Mouse (Mus musculus): ENCODE measurements around the gene Acta1. TPM values are rescaled to one million over a fixed set of nuclear protein-coding genes. Genes with fewer than 3 reads are reported as not detected.
A peak's percentile ranks its signal among the peaks of the same experiment; 100 is the strongest.

Gene Acta1
- polyA plus RNA-seq, 1 experiment = 10.8 TPM

DNA sequence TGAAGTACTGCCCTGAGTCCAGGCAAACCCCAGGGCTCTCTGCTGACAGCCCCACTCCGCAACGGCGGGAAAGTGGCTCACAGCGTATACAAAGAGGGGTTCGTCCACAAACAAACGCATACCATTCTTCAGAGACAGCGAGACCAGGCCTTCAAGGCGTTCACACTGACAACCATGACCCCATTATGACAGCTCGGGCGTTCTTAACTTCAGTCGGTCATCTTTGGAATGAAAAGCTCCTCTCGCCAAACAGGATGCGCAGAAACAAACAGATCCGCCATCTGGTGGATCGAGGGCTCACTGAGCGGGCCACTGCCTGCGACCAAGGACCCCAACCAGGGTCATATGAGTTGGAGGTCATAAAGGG lies 36.0 kb downstream of the Acta1 start:
- no peak for TF ChIP-seq CTCF (IDR thresholded peaks at IDR 0.05; ENCODE audit: extremely low read depth, insufficient read length, insufficient replicate concordance, low read depth, low read length)
- TF ChIP-seq POLR2A (IDR thresholded peaks at IDR 0.05; ENCODE audit: low read depth, low read length) = no peak
- Histone ChIP-seq H3K27ac (ENCODE audit: insufficient read depth, low read depth, low read length) (no peak overlapping the region), H3K4me3 (ENCODE audit: low read depth, low read length) (peak overlapping the region; percentile 72), H3K4me1 (ENCODE audit: control insufficient read depth, insufficient read depth, insufficient read length, low read length) (no peaks in the 10 kb centered on the region; the same call in 1 of the 2 replicates), H3K27me3 (ENCODE audit: control insufficient read depth, insufficient read depth, low read length) (0 out of 2 replicates have a peak, but pooled peaks cover 1% of the 10 kb centered on the region), H3K36me3 (ENCODE audit: control insufficient read depth, insufficient read depth, low read length) (no peaks in the 10 kb centered on the region)
- under 1% methylated on average over 17 of the region's 17 CpGs for WGBS

DNA sequence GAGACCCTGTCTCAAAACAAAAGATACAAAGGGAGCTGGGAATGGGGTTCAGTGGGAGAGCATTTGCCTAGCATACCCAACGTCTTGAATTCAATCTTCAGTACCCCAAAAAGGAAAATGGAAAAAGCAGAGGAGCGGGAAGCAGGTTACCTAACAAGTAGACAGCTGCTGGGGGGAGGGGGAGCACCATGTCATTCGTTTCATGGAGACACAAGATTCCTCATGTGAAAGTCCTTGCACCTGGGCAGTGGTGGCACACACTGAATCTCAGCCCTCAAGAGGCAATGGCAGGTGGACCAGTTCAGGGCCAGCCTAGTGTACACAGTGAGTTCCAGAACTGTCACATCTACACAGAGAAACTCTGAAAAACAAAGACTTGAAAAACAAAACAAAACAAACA lies 37.2 kb downstream of the Acta1 start:
- Histone ChIP-seq H3K4me3 (ENCODE audit: low read depth, low read length) (no peak overlapping the region), H3K4me1 (ENCODE audit: control insufficient read depth, insufficient read depth, insufficient read length, low read length) (no peaks in the 10 kb centered on the region; the same call in 1 of the 2 replicates), H3K27me3 (ENCODE audit: control insufficient read depth, insufficient read depth, low read length) (no peaks in the 10 kb centered on the region), H3K36me3 (ENCODE audit: control insufficient read depth, insufficient read depth, low read length) (no peaks in the 10 kb centered on the region), H3K27ac (ENCODE audit: insufficient read depth, low read depth, low read length) (no peak overlapping the region)
- 86% methylated on average over 3 of the region's 3 CpGs for WGBS
- TF ChIP-seq POLR2A (IDR thresholded peaks at IDR 0.05; ENCODE audit: low read depth, low read length) (no peak), CTCF (IDR thresholded peaks at IDR 0.05; ENCODE audit: extremely low read depth, insufficient read length, insufficient replicate concordance, low read depth, low read length) (no peak)

DNA sequence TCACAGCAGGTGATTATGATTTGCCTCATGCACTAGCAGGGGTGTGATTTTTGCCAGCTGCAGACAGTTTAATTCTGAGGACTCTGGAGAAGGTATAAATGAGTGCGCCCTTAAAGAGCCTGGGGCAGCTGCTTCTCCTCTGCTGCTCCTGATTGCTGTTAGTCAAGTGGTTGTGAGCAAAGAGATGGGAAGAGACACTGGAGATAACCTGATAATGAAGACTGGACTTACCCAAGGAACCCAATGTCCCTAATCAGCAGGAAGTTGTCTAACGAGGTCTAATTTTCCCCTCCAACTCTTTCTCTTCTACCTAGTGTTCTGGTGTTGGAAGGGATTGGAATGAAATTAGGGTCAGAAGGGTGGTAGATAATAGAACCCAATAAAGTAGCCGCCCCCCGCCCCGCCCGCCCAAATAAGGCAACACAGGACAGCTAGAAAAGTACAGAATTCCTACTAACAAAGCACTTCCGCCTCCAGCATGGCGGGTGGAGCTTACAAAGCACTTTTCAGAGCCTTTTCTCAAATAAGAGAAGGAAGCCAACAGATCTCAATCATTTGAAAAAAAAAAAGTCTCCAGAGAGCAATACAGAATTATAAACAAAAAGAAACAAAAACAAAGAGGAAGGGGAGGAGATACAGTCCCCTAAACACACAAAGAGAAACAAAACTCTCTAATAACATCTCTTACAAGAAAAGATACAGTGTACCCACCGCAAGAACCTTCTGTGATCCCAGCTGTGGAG lies 39.6 kb downstream of the Acta1 start:
- TF ChIP-seq POLR2A (IDR thresholded peaks at IDR 0.05; ENCODE audit: low read depth, low read length) (no peak), CTCF (IDR thresholded peaks at IDR 0.05; ENCODE audit: extremely low read depth, insufficient read length, insufficient replicate concordance, low read depth, low read length) (no peak)
- H3K4me3 ChIP-seq (ENCODE audit: low read depth, low read length) = no peak overlapping the region
- H3K27me3 ChIP-seq (ENCODE audit: control insufficient read depth, insufficient read depth, low read length) = no peaks in the 10 kb centered on the region
- no peaks in the 10 kb centered on the region; the same call in 1 of the 2 replicates for H3K4me1 ChIP-seq (ENCODE audit: control insufficient read depth, insufficient read depth, insufficient read length, low read length)
- no peak overlapping the region for H3K27ac ChIP-seq (ENCODE audit: insufficient read depth, low read depth, low read length)
- 86% methylated on average over 9 of the region's 9 CpGs for WGBS
- H3K36me3 ChIP-seq (ENCODE audit: control insufficient read depth, insufficient read depth, low read length) = no peaks in the 10 kb centered on the region

DNA sequence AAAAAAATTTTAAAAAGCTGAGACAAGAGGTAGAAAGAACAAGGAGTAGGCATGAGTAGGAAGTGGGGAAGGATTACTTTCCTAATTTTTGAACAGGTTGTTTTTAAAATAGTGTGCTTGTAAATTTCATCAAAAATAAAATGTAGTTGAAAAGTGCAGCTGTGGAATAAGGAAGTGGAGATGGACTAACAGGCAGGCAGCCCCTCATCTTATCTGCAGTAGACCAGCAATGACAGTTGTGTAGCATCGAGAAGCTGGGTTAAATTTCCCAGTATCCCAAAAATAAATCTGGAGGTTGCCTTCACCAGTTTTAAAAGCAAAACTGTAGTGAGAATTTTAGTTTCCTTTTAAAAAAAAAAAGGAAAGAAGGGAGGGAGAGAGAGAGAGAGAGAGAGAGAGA lies 40.3 kb downstream of the Acta1 start:
- Histone ChIP-seq H3K27ac (ENCODE audit: insufficient read depth, low read depth, low read length) (no peak overlapping the region), H3K4me1 (ENCODE audit: control insufficient read depth, insufficient read depth, insufficient read length, low read length) (no peaks in the 10 kb centered on the region), H3K27me3 (ENCODE audit: control insufficient read depth, insufficient read depth, low read length) (no peaks in the 10 kb centered on the region), H3K4me3 (ENCODE audit: low read depth, low read length) (no peak overlapping the region), H3K36me3 (ENCODE audit: control insufficient read depth, insufficient read depth, low read length) (no peaks in the 10 kb centered on the region)
- no peak for TF ChIP-seq POLR2A (IDR thresholded peaks at IDR 0.05; ENCODE audit: low read depth, low read length)
- no peak for TF ChIP-seq CTCF (IDR thresholded peaks at IDR 0.05; ENCODE audit: extremely low read depth, insufficient read length, insufficient replicate concordance, low read depth, low read length)
- WGBS = 88% methylated on average over 1 of the region's 1 CpGs

DNA sequence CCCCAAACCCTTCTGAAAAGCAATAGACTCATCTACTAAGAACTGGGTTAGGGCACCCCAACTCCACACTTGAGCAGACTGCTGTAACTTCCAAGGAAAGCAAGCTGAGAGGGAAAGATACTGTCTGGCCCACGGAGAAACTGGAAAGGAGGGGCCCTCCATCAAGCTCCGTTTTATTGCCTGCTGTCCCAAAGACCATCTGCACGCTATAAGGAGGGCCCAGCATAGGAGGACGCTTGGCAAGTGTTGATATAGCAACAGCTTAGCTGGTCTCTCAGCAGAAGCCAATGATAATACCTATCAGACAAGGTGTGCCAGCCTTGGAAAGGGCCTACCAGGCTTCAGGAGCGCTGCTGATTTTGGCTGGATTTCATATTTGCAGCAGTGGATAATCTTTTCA lies 43.0 kb downstream of the Acta1 start:
- Histone ChIP-seq H3K27ac (ENCODE audit: insufficient read depth, low read depth, low read length) (no peak overlapping the region), H3K4me3 (ENCODE audit: low read depth, low read length) (no peak overlapping the region), H3K27me3 (ENCODE audit: control insufficient read depth, insufficient read depth, low read length) (no peaks in the 10 kb centered on the region), H3K4me1 (ENCODE audit: control insufficient read depth, insufficient read depth, insufficient read length, low read length) (peaks cover 4% of the 10 kb centered on the region; the same call in 1 of the 2 replicates), H3K36me3 (ENCODE audit: control insufficient read depth, insufficient read depth, low read length) (no peaks in the 10 kb centered on the region)
- 44% methylated on average over 5 of the region's 5 CpGs for WGBS
- TF ChIP-seq CTCF (IDR thresholded peaks at IDR 0.05; ENCODE audit: extremely low read depth, insufficient read length, insufficient replicate concordance, low read depth, low read length) (no peak), POLR2A (IDR thresholded peaks at IDR 0.05; ENCODE audit: low read depth, low read length) (no peak)

DNA sequence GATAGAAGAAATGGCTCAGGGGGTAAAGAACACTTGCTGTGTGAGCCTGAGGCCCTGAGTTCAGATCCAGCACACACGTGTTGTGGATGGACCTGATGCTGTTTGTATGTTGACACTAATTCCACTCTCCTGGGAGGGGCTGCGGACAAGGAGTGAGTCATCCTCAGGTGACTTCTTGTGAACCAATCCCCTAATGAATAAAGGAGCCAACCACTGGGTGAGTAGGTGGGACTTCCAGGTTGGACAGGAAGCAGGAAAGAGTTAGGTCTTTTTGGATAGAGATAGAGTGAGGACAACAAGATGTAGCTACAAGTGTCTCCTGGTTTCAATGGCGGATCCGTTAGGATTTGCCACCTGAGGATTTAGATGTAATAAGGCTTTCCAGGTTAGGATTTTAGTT lies 45.2 kb downstream of the Acta1 start:
- no peaks in the 10 kb centered on the region for H3K27me3 ChIP-seq (ENCODE audit: control insufficient read depth, insufficient read depth, low read length)
- H3K27ac ChIP-seq (ENCODE audit: insufficient read depth, low read depth, low read length) = no peak overlapping the region
- 85% methylated on average over 4 of the region's 4 CpGs for WGBS
- TF ChIP-seq POLR2A (IDR thresholded peaks at IDR 0.05; ENCODE audit: low read depth, low read length) (no peak), CTCF (IDR thresholded peaks at IDR 0.05; ENCODE audit: extremely low read depth, insufficient read length, insufficient replicate concordance, low read depth, low read length) (no peak)
- no peaks in the 10 kb centered on the region for H3K36me3 ChIP-seq (ENCODE audit: control insufficient read depth, insufficient read depth, low read length)
- no peak overlapping the region for H3K4me3 ChIP-seq (ENCODE audit: low read depth, low read length)
- peaks cover 11% of the 10 kb centered on the region; the same call in 1 of the 2 replicates for H3K4me1 ChIP-seq (ENCODE audit: control insufficient read depth, insufficient read depth, insufficient read length, low read length)

DNA sequence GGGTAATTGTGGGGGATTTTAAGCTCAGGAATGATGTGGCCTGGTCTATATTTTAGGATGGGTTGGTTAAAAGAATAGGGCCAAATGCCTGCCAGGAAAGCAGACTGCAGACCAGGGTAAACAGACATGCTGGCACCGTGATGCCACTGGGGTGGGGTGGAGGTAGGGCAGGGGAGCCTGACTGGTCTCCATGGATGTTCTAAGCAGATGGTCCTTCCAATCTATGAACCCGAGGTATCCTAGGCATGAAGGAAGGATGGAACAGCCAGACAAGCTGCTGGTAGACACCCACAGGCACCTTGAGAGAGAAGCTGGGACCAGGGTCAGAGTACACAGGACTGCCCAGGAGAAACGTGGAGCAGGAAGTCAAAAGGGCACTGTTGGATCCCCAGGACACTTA lies 47.0 kb downstream of the Acta1 start:
- Histone ChIP-seq H3K4me1 (ENCODE audit: control insufficient read depth, insufficient read depth, insufficient read length, low read length) (peaks cover 11% of the 10 kb centered on the region; the same call in 1 of the 2 replicates), H3K27me3 (ENCODE audit: control insufficient read depth, insufficient read depth, low read length) (no peaks in the 10 kb centered on the region), H3K27ac (ENCODE audit: insufficient read depth, low read depth, low read length) (no peak overlapping the region), H3K36me3 (ENCODE audit: control insufficient read depth, insufficient read depth, low read length) (no peaks in the 10 kb centered on the region), H3K4me3 (ENCODE audit: low read depth, low read length) (no peak overlapping the region)
- TF ChIP-seq CTCF (IDR thresholded peaks at IDR 0.05; ENCODE audit: extremely low read depth, insufficient read length, insufficient replicate concordance, low read depth, low read length) (no peak), POLR2A (IDR thresholded peaks at IDR 0.05; ENCODE audit: low read depth, low read length) (no peak)
- WGBS = 38% methylated on average over 3 of the region's 3 CpGs
